Comparison of ENCODE assay signal across 8 mouse cellular contexts in the genomic region with DNA sequence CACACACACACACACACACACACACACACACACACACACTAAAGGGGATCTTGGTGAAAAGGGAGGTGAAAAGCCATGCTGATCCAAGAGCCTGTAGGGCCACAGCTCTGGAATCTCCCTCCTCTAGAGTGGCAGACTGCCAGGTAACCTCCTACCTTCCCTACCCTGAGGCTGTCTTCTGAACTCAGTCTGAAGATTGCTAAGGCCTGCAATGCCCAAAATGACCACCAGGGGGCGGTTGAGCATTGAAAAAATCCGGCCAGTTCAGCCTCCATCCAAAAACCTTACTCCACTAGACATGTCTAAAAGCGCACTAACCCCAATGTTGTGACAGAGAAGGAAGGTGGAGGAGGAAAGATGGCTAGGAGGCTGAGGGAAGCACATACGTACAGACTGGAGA. TPM values are rescaled to one million over a fixed set of nuclear protein-coding genes. Genes with fewer than 3 reads are reported as not detected.
DNase-seq lines count a peak whose midpoint lies in the region; ATAC-seq and TF ChIP-seq lines count a peak whose summit lies in the region.

No protein-coding gene starts in this region.

- H3K4me2 ChIP-seq in heart, embryonic 15.5 days: peak overlapping the region; percentile 2; the same call in 1 of the 2 replicates
- H3K4me2 ChIP-seq in liver, embryonic 14.5 days (ENCODE audit: low read depth): no peak overlapping the region
- peak overlapping the region; percentile 33 for H3K4me2 ChIP-seq in neural tube, embryonic 12.5 days (replicated peaks)
- H3K4me2 ChIP-seq in stomach, postnatal 0 days (replicated peaks; ENCODE audit: low read depth): no peak overlapping the region

- H3K9ac ChIP-seq in heart, embryonic 15.5 days: no peak overlapping the region
- no peak overlapping the region for H3K9ac ChIP-seq in liver, embryonic 14.5 days (replicated peaks)
- peak overlapping the region; percentile 2; the same call in 1 of the 2 replicates for H3K9ac ChIP-seq in neural tube, embryonic 12.5 days
- H3K9ac ChIP-seq in stomach, postnatal 0 days (ENCODE audit: low read length): no peak overlapping the region

- peak overlapping the region; percentile 31; the same call in 1 of the 2 replicates for H3K4me3 ChIP-seq in forebrain, embryonic 10.5 days
- no peak overlapping the region for H3K4me3 ChIP-seq in heart, embryonic 15.5 days
- no peak overlapping the region for H3K4me3 ChIP-seq in liver, embryonic 14.5 days (ENCODE audit: insufficient read depth in 1 of 2, low read depth in 2 of 2, low read length in 2 of 2)
- no peak overlapping the region for H3K4me3 ChIP-seq in neural tube, embryonic 12.5 days
- no peak overlapping the region for H3K4me3 ChIP-seq in stomach, postnatal 0 days (ENCODE audit: low read depth, low read length)

- 3% methylated on average over 4 of the region's 4 CpGs for WGBS in forebrain, embryonic 10.5 days
- 3% methylated on average over 4 of the region's 4 CpGs for WGBS in heart, embryonic 15.5 days
- under 1% methylated on average over 4 of the region's 4 CpGs for WGBS in liver, embryonic 14.5 days (ENCODE audit: insufficient replicate concordance)
- 2% methylated on average over 4 of the region's 4 CpGs for WGBS in neural tube, embryonic 12.5 days
- 4% methylated on average over 4 of the region's 4 CpGs for WGBS in stomach, postnatal 0 days

- no peaks in the 10 kb centered on the region for H3K36me3 ChIP-seq in forebrain, embryonic 10.5 days (replicated peaks)
- H3K36me3 ChIP-seq in heart, embryonic 15.5 days: no peaks in the 10 kb centered on the region
- H3K36me3 ChIP-seq in liver, embryonic 14.5 days (replicated peaks; ENCODE audit: control insufficient read depth, insufficient read depth, low read depth): no peaks in the 10 kb centered on the region
- no peaks in the 10 kb centered on the region for H3K36me3 ChIP-seq in neural tube, embryonic 12.5 days
- no peaks in the 10 kb centered on the region for H3K36me3 ChIP-seq in stomach, postnatal 0 days (ENCODE audit: control insufficient read depth, insufficient read depth, low read length)

- H3K27me3 ChIP-seq in forebrain, embryonic 10.5 days (ENCODE audit: poor library complexity, severe bottlenecking): no peaks in the 10 kb centered on the region
- H3K27me3 ChIP-seq in heart, embryonic 15.5 days: no peaks in the 10 kb centered on the region
- H3K27me3 ChIP-seq in liver, embryonic 14.5 days (ENCODE audit: control insufficient read depth, insufficient read depth, low read length): no peaks in the 10 kb centered on the region; the same call in 1 of the 2 replicates
- no peaks in the 10 kb centered on the region for H3K27me3 ChIP-seq in neural tube, embryonic 12.5 days (replicated peaks)
- no peaks in the 10 kb centered on the region for H3K27me3 ChIP-seq in stomach, postnatal 0 days (ENCODE audit: control insufficient read depth, insufficient read depth, low read length)

- DNase-seq in CD4-positive helper T cell, adult 2 months (ENCODE audit: low read depth, low spot score): peak; percentile 92
- DNase-seq in c-Kit-negative CD71-positive TER-119-positive erythroid progenitor cells, embryonic 14.5 days (ENCODE audit: low read depth, low spot score): peak; percentile 82
- peak; percentile 92 for DNase-seq in forebrain, embryonic 10.5 days (ENCODE audit: extremely low spot score, low spot score)
- peak; percentile 94 to 97 for DNase-seq in kidney, postnatal 25 days
- peak; percentile 73 to 84 (median 79) for DNase-seq in liver, embryonic 14.5 days (ENCODE audit: low read depth in 3 of 3, low spot score in 3 of 3)
- DNase-seq in stomach, postnatal 0 days (ENCODE audit: low spot score): peak; percentile 94

- no peak for ATAC-seq in heart, embryonic 15.5 days (replicated peaks; ENCODE audit: insufficient number of reproducible peaks, insufficient read depth, low FRiP score, low read depth)
- ATAC-seq in liver, embryonic 14.5 days (ENCODE audit: insufficient read depth): peak; percentile 20; the same call in 1 of the 2 replicates
- ATAC-seq in neural tube, embryonic 12.5 days (ENCODE audit: low FRiP score, low read depth): no peak
- peak; percentile 28 for ATAC-seq in stomach, postnatal 0 days (ENCODE audit: low FRiP score, low TSS enrichment)

- TF ChIP-seq EP300 in liver, embryonic 14.5 days (IDR thresholded peaks at IDR 0.05; ENCODE audit: low read depth): no peak
- TF ChIP-seq EP300 in stomach, postnatal 0 days (optimal IDR thresholded peaks at IDR 0.05): no peak

- peak overlapping the region; percentile 97 for H3K27ac ChIP-seq in forebrain, embryonic 10.5 days
- peak overlapping the region; percentile 92 for H3K27ac ChIP-seq in heart, embryonic 15.5 days
- no peak overlapping the region for H3K27ac ChIP-seq in liver, embryonic 14.5 days
- 0 out of 2 replicates have a peak overlapping the region, but pooled peaks have one; percentile 42 for H3K27ac ChIP-seq in neural tube, embryonic 12.5 days
- peak overlapping the region; percentile 53 for H3K27ac ChIP-seq in stomach, postnatal 0 days (replicated peaks)

- TF ChIP-seq CTCF in liver, embryonic 14.5 days (IDR thresholded peaks at IDR 0.05; ENCODE audit: low read depth): peak; percentile 98
- TF ChIP-seq CTCF in stomach, postnatal 0 days (IDR thresholded peaks at IDR 0.05; ENCODE audit: low read depth): peak; percentile 99

- H3K9me3 ChIP-seq in forebrain, embryonic 10.5 days: no peaks in the 10 kb centered on the region
- no peaks in the 10 kb centered on the region for H3K9me3 ChIP-seq in heart, embryonic 15.5 days (replicated peaks)
- H3K9me3 ChIP-seq in liver, embryonic 14.5 days (ENCODE audit: control insufficient read depth, low read length): no peaks in the 10 kb centered on the region
- no peaks in the 10 kb centered on the region for H3K9me3 ChIP-seq in neural tube, embryonic 12.5 days
- no peaks in the 10 kb centered on the region for H3K9me3 ChIP-seq in stomach, postnatal 0 days (ENCODE audit: control insufficient read depth, low read length)

- H3K4me1 ChIP-seq in forebrain, embryonic 10.5 days: peaks cover 78% of the 10 kb centered on the region
- H3K4me1 ChIP-seq in heart, embryonic 15.5 days (replicated peaks): peaks cover 77% of the 10 kb centered on the region
- H3K4me1 ChIP-seq in liver, embryonic 14.5 days (replicated peaks; ENCODE audit: control insufficient read depth in 2 of 2, insufficient read depth in 2 of 2, low read length in 1 of 2): peaks cover 12 to 43% of the 10 kb centered on the region in 2 experiments
- H3K4me1 ChIP-seq in neural tube, embryonic 12.5 days: peaks cover 59% of the 10 kb centered on the region
- H3K4me1 ChIP-seq in stomach, postnatal 0 days (replicated peaks; ENCODE audit: control insufficient read depth, insufficient read depth): peaks cover 30% of the 10 kb centered on the region

RNA-seq across cellular contexts. Expression of gene Ptma, which starts 25.0 kb away (rescaled TPM):
- polyA plus RNA-seq in forebrain, embryonic 10.5 days (2016; fragmentation: Nextera tagmentation; extraction: Ambion mirVana): 2,941 and 3,273 TPM in 2 replicates
- polyA plus RNA-seq in heart, embryonic 15.5 days (2015; fragmentation: Nextera tagmentation; extraction: Ambion mirVana): 791 and 881 TPM in 2 replicates
- 466 and 1,286 TPM in 2 replicates for polyA plus RNA-seq in liver, embryonic 14.5 days (2012; rRNA removed)
- 993 and 1,059 TPM in 2 replicates for polyA plus RNA-seq in liver, embryonic 14.5 days (2014; fragmentation: Nextera tagmentation; extraction: Ambion mirVana)
- polyA plus RNA-seq in neural tube, embryonic 12.5 days (2016; fragmentation: Nextera tagmentation; extraction: Ambion mirVana): 2,887 and 2,907 TPM in 2 replicates
- polyA plus RNA-seq in stomach, postnatal 0 days (2015; fragmentation: Nextera tagmentation; extraction: Ambion mirVana): 1,436 and 1,585 TPM in 2 replicates

Comparison
In these comparisons a context has a peak if more than half of its experiments do, and no peak if none do; other contexts are left out.
1. ATAC-seq: peak in liver, embryonic 14.5 days (single experiment) and stomach, postnatal 0 days (single experiment); none in heart, embryonic 15.5 days (single experiment) and neural tube, embryonic 12.5 days (single experiment).
2. H3K4me2 ChIP-seq: peak in heart, embryonic 15.5 days (single experiment) and neural tube, embryonic 12.5 days (single experiment); none in liver, embryonic 14.5 days (single experiment) and stomach, postnatal 0 days (single experiment).
3. Peak in every context shown above with its lines, with median percentiles within 50 percentile points of each other: DNase-seq.